Mouse (Mus musculus): ENCODE results near the gene Ubash3a. TPM values are rescaled to one million over a fixed set of nuclear protein-coding genes. Genes with fewer than 3 reads are reported as not detected.

The Ubash3a gene
- 1 to 10 TPM in 1 of 2 experiments, under 1 TPM in 1; 0.43 to 1.6 TPM for total RNA-seq (2021)
- long read RNA-seq: 0 reads

GRCm38 (mm10) chr17:31207771-31208334 lies at the start of gene Ubash3a:
Ubash3a (plus strand) TSS chr17:31207873.
- no peak for DNase-seq (ENCODE audit: low spot score in 2 of 2)

GRCm38 (mm10) chr17:31157921-31158320 lies 49.8 kb upstream of the Ubash3a start:
- DNase-seq (ENCODE audit: low spot score in 2 of 2): no peak

- no peak for DNase-seq (ENCODE audit: low spot score in 2 of 2)
Measured at GRCm38 (mm10) chr17:31160291-31160690, 47.4 kb upstream of the Ubash3a start.

DNA sequence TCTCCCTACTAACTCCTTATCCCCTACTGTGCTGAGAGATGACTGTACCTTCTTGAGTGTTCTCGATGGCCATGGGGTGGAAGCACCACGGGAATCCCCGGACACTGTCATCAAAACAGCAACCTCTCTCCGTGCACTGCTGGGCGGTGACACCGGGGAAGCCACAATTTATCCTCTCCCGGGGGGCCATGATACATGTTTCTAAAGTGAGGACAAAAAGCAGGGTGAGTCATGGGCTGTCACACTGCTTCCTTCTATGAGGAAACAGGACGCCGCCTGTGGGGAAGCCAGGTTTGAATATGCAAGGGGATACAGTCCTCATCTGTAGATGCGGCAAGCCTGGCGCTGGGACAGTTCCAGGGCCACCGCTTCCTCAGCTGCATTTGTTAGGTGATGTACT lies 45.1 kb upstream of the Ubash3a start:
- DNase-seq (ENCODE audit: low spot score in 2 of 2): no peak

DNA sequence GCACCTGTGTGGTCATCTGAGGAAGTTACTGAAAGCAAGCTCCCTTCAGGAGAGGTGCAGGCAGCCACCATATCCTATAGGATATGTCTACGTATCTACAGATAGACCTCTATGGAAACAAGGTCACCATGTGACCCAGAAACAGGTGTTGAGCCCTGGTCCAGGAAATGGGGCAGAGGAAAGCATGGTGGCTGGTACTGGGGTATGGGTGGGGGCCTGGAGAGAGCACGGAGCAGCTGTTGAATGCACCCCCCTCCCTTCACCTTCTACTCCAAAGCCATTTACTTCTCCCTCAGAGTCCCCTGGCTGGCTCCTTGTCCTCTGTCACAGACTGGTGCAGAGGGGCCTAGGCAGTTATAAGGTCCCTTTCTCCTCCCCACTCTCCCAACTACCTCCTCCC lies 43.9 kb upstream of the Ubash3a start:
- DNase-seq (ENCODE audit: low spot score in 2 of 2): no peak

DNA sequence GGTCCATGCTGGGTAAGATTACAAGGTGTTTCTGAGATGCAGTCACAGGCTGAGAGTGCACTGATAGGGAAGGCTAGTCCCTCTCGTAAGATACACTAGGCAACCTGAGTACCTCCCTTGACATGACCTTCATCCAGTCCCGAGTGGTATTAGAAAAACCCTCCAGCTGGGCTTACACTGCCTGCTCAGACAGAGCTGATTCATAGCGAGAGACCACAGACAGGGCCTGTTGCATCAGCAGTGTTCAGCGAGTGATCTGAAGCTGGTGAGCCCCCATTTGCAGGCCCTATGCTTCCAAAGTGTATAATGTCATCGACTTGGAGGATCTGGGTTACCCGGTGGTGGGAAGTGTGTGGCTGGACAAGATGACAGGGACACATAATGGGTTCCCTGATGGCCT lies 42.5 kb upstream of the Ubash3a start, which contains the start of gene Tff1:
Gene Tff1, minus strand, starts transcription at position 151 of the 400 bp plus-strand sequence.
- DNase-seq (ENCODE audit: low spot score in 2 of 2): no peak

DNA sequence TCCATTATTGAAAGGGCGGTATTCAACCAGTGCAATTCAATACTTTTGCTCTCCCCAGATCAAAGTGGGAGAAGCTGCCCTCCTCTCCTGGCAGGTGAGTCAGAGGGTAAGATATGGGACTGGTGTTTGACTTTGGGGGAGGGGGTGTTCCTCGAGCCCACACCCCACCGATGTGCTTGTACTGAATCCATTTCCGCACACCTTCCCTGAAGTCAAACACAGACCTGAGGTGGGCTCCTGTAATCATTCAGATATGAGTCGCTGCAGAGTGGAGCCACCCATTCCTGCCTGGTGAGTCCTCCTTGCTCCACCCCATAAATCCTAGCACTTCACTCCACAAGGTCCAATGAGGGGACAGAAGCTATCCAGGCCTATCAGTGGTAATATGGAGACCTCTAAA lies 37.9 kb upstream of the Ubash3a start:
- DNase-seq (ENCODE audit: low spot score in 2 of 2): no peak

- DNase-seq (ENCODE audit: low spot score in 2 of 2): no peak
Measured at GRCm38 (mm10) chr17:31176321-31176720, 31.4 kb upstream of the Ubash3a start.

DNA sequence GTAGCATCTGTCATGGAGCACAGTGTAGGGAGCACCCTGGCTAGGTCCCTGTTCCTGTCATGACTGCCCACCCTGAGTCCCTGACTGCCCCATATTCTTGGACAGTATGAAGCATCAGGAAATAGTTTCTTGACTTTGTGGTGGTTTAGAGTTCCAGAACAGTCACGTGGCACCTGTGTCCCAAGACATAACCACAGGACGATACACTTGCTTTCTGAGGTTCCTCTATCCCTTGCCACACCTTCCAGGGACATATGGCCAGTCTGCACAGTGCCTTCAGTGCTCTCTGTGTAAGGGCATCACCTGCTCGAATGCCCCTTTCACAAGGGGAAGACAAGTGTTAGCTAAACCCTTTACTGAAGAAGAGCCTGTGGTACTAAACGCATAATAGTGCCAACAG lies 26.2 kb upstream of the Ubash3a start:
- no peak for DNase-seq (ENCODE audit: low spot score in 2 of 2)

GRCm38 (mm10) chr17:31183180-31183974 lies 24.3 kb upstream of the Ubash3a start:
- peak; percentile 35 to 50 for DNase-seq (ENCODE audit: low spot score in 2 of 2)

DNA sequence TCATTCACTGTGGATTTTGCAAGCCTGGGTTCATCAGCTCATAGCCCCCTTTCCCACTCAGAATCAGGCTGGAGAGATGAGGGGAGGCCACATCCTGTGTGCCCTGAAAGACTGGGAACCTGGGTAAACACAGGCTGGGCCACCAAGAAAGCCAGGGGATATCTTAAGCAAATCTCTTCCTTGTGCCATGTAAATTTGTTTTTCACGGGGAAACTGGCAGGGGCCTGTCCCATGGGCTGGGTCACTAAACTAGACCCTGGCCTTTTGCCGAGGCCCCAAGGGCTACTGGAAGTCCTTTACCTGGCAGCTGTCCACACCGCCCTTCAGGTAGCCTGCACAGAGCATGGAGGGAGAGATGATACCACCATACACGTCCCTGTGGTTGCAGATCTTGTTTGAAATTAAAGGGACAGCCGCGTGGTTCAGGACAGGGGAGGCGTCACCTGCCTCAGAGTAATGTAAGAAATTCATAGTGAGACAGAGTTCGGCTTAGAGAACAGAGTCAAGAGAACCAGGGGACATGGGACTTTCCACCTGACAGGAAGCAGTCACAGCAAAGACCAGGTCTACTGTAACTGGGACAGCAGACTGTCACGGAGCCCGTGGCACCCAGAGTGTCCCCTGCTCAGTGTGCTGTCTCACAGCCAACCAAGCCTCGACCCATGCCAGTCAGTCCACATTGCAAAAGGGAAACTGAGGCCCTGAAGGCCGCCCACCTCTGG lies 23.2 kb upstream of the Ubash3a start:
- DNase-seq (ENCODE audit: low spot score in 2 of 2): no peak

DNA sequence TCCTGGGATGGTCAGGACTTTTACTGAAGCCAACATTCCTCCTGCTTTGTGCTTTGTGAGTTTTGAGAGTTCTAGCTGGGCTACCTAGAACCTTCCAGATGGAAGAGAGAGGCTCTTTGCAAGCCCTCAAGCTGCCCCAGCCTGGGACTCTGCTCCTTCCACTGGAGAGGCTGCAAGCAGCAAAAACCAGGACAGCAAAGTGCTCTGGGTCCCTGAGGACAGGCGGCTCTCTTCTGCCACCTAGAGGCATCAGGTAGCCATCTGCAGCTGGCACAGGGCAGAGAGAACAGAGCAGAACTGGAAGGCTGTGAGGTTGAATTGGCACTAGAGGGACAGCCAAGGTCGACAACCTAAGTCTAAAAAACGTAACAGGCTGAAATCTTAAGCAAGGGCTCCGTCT lies 20.3 kb upstream of the Ubash3a start:
- DNase-seq (ENCODE audit: low spot score in 2 of 2): peak; percentile 32 to 84

DNA sequence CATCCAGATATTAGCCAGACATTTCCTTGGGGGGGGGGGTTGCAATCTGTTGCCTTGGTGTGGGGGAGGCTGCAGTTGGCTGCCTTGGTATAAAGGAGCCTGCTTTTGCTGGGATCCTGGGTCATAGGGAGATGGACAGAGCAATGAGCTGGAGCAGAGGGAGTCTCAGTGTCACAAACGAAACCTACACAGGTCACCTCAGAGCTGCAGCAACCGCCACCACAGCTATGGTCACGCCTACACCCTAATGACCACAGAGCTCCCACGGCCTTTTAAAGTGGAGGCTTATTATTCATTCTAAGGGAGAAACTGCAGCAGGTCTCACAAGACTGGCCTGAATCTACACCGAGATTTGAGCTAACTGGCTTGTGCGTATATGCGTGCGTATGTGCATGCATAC lies 15.8 kb upstream of the Ubash3a start:
- no peak for DNase-seq (ENCODE audit: low spot score in 2 of 2)

DNA sequence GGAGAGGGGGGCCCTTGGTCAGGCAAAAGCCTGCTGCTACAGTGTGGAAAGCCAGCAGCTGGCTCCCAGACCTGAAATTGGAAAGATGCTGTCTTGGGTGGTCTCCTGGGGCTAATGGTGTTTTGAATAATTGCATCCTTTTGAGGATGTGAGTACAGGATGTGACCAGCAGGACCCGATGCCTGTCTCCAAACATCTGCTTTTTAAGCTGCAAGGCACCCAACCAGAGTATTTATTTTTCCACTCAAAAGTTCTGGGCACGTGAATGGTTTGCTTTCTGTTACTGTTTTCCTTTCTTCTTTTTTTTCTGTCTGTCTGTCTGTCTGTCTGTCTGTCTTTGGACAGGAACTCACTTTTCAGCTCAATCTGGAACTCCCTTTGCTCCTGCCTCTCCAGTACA lies 15.0 kb upstream of the Ubash3a start:
- no peak for DNase-seq (ENCODE audit: low spot score in 2 of 2)

DNA sequence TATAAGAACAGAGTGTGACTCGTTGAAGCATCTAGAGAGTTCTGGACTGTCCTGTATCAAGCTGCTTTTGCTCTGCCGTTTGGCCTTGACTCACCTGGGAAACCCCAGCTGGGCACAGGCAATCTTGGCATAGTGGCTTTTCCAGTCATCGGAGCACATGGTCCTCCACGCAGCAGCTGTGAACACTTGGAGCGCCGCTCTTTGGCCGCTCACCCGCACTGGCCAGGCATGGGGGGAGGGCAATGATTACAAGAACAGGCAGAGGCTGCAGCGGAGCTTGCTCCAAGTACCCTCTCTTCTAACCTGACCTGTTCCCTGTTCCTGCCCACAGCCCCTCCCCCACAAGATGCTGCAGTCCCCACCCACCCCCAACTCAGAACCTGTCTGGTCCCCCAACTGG lies 14.3 kb upstream of the Ubash3a start:
- no peak for DNase-seq (ENCODE audit: low spot score in 2 of 2)

DNA sequence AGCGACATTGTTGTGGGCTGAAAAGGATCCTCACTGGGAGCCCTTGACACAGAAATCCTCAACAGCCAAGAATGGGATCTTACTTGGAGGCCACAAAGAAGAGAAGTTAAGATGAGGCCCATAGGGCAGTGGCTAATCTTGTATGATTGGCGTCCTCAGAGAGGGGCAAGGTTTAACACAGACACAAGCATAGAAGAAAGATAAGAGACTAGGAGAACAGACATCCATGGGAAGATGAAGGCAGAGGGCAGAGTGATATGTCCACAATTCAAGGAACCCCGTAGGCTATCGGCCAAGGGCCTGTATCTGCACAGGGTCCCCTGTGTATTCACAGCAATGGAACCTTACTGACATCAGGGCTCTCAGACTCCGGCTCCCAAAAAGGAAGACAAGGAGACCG lies 12.5 kb upstream of the Ubash3a start:
- no peak for DNase-seq (ENCODE audit: low spot score in 2 of 2)

DNA sequence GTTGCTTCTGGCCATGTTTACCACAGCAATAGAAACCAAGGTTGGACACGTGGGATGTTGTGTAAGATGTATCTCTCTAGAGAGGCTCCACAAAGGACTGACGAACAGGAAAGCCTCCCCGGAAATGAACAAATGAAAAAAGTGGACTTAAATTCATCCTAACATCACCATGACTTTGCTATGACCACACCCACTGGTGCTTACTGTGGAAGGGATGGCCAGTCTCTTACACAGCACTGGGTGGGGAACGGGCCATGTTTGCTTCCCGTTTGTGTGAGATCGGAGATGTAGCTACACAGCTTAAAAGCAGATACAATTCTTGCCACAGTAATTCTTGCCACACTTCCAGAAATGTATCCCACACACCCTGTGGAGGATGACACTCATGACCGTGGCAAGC lies 11.4 kb upstream of the Ubash3a start:
- no peak for DNase-seq (ENCODE audit: low spot score in 2 of 2)

GRCm38 (mm10) chr17:31198877-31199276 lies 8.8 kb upstream of the Ubash3a start, which contains the start of gene Tmprss3:
Tmprss3 (minus strand) TSS chr17:31198977.
- no peak for DNase-seq (ENCODE audit: low spot score in 2 of 2)

DNA sequence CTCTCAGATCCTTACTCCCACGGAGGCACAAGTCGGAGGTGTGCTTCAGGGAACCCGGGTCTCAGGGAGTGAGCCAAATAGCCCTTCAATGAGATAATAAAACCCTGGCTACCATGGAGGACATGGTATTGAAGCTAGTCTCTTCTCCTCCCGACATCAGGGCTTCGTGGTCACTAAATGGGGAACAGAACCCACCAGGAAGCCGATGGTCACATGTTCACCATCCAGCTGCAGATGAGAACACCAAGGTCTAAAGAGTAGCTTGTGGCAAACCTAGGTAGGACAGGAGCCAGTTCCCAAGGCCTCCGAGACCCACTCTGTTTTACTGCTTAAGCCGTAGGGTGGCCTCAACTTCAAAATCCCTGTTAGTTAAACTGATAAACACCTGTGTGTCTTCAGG lies 981 bp downstream of the Ubash3a start:
- no peak for DNase-seq (ENCODE audit: low spot score in 2 of 2)

- DNase-seq (ENCODE audit: low spot score in 2 of 2): no peak
Measured at GRCm38 (mm10) chr17:31209376-31209930, 1.8 kb downstream of the Ubash3a start.

GRCm38 (mm10) chr17:31210299-31210698 lies 2.6 kb downstream of the Ubash3a start:
- no peak for DNase-seq (ENCODE audit: low spot score in 2 of 2)

- DNase-seq (ENCODE audit: low spot score in 2 of 2): no peak
Measured at GRCm38 (mm10) chr17:31211881-31212280, 4.2 kb downstream of the Ubash3a start.

Data from layer of hippocampus, adult 18-20 months (tissue).